Mouse (Mus musculus) v-Abl transformed pro-B cells (cell line): Measurements from ENCODE around the gene B3gat3.

Source experiments
- in situ Hi-C, 2 experiments: fragments of 400-800 bp; cut with MboI; formaldehyde crosslinking; loops; one replicate each; pipeline ENCODE4 v1.15.1; 2025; ENCODE audit not compliant: unreplicated experiment in 2 of 2

Gene B3gat3

DNA sequence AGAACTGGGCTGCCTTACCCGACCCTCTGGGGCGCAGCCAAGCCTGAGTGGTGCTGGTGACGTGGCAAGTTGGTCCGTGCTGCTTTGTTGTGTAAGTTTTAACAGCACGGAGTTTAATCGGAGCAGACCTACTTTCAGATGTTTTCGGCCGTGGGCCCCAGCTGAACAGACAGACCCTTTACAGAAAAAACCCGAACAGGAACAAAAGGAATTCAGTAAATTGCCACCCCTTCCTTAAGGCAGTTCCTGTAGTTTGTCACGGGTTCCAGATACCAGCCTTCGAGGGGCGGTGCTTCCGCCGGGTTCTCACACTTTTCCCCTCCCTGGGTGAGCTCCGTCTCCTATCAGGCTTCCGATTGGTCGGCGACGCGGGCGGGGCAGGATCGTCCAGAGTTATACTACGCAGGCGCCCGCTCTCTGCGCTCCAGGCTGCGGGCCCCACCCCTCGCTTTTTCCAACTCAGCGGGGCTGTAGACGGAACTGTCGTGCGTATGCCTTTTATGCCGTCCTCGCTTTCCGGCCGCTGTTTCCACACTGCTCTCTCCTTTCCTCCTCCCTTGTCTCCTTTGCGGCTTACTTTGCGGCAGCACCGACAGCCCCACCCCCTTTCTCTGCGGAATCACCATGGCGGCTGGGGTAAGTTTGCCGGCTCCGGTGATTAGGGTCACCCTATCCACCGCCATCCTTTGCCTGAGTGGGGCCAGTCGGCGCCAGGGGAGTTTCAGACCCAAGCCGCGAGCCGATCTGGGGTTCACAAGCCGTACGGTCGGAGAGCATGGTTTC is 46.6 kb downstream of the B3gat3 start, which contains the start of gene Eef1g:
TSS of gene Eef1g (plus strand) at position 452 of the 783 bp plus-strand sequence.
- in situ Hi-C loops: loop anchor here in 1 of 2 experiments (25.0 kb wide), 1 partner anchor 104 kb away; the partner anchor contains the start of genes Lrrn4cl and Ubxn1

DNA sequence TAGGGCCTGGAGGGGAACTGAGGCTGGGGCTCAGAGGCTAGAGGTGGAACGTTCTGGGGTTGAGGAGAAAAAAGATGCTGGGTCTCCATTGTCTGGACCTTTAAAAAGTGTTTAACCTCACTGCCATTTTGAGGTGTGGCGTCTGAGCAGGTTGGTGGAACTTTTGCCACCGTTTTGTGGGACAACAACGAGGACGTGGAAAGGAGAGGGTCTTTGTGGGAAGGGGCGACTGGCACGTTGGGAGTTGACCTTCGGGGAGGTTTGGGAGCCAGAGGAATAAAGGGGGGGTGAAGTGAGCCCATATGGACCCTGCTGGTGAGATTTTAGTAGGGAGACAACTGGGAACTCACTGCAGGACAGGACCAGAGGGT is 47.2 kb downstream of the B3gat3 start:
- in situ Hi-C loops: loop anchor here in 1 of 2 experiments (25.0 kb wide), 1 partner anchor 105 kb away; the partner anchor contains the start of genes Lrrn4cl and Ubxn1

DNA sequence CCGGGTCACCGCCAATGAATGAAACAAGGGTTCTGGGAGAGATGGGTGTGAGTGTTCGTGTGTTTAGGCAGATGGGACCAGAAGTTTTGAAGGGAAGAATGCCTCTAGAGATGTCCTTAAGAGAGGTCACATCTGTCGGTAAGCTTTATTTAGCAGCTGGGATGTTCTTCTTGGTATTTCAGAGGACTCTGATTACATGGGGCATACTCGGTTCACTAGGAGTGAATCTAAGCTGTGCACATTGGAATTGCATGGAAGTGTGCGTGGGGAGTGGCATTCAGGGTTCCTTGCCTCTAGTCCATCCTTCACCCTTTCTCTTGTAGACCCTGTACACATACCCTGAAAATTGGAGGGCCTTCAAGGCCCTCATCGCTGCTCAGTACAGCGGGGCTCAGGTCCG is 47.7 kb downstream of the B3gat3 start:
- in situ Hi-C loops: loop anchor here in 1 of 2 experiments (25.0 kb wide), 1 partner anchor 106 kb away; the partner anchor contains the start of genes Lrrn4cl and Ubxn1

DNA sequence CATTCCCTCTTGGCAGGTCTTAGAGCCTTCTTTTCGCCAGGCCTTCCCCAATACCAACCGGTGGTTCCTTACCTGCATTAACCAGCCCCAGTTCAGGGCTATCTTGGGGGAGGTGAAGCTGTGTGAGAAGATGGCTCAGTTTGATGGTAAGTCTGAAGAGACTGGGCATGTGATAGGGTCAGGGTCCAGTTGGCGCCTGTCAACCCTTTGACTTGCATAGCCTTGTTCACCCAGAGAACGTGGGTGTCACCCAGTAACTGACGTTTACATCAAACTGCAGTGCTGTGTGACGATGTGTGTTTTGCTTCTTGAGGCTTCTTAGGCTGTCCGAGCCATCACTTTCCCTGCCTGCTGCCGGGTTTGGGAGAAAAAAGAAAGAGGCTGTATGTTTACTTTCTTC is 52.3 kb downstream of the B3gat3 start:
- in situ Hi-C loops: loop anchor here (5.0 to 25.0 kb wide), 2 partner anchors 110 to 115 kb away; partner anchors contain the start of genes Lrrn4cl (in 1 of the 2) and Ubxn1 (in 1 of the 2)

DNA sequence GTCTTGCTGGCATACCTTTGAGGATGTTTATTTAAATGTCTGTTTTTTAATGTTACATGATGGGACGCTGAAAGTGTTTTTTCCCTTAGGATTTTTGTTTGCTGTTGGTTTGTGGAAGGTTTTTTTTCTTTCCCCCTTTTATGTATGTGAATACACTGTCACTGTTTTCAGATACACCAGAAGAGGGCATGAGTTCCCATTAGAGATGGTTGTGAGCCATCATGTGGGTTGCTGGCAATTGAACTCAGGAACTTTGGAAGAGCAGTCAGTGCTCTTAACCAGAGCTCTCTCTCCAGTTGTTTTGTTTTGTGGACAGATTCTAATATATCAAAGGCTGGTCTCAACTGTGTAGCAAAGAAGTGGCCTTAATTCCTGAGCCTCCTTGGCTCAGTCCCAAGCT is 54.5 kb downstream of the B3gat3 start:
- in situ Hi-C loops: loop anchor here (5.0 to 25.0 kb wide), 3 partner anchors 112 to 412 kb away; partner anchors contain the start of genes Lrrn4cl (in 1 of the 2) and Ubxn1 (in 1 of the 2)

DNA sequence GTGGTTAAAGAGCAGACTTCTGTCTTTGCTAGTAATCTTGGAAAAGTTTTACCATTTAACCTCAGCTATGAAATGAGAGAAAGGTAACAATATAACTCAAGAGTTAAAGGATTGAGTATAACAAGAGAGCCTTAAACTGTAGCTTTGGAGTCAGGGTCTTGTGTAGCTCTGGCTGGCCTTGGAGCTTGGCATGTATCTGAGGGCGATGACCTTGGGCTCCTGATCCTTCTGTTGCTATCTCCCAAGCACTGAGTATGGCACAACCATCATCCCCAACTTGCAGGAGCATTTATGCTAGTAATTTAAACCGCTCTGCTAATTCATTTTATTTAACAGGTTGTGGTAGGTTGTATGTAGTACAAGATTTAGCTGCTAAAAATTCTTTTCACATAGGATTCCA is 55.3 kb downstream of the B3gat3 start:
- in situ Hi-C loops: loop anchor here in 1 of 2 experiments (25.0 kb wide), 1 partner anchor 413 kb away; no protein-coding TSS in a partner anchor

DNA sequence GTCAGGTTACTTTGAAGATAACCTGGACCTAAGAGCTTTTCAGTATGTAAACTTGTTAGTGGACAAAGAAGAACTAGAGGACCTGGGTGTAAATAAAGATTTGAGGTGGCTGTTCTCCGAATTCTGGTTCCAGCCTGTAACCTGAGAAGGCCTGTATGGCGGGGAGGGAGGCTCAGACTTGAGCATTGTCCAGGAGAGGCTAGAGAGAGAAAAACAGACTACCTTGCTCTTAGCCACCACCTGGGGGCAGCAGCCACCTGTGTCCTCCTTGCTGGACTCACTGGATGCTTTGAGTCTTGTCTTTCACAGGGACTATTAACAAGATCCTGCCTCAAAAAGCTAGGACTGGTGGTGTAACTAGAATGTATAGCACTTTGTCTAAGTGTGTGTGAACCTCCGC is 56.4 kb downstream of the B3gat3 start:
- in situ Hi-C loops: loop anchor here in 1 of 2 experiments (25.0 kb wide), 1 partner anchor 414 kb away; no protein-coding TSS in a partner anchor
